Mouse (Mus musculus) liver, adult (tissue): ENCODE measurements around the gene Krt20.

Experiments
- GATA4 ChIP-seq: IDR thresholded peaks from 2 replicates; pipeline ENCODE4 v1.6.1; 2014; ENCODE audit warnings: mild to moderate bottlenecking, low read length; ENCODE audit not compliant: insufficient replicate concordance

Krt20 gene

DNA sequence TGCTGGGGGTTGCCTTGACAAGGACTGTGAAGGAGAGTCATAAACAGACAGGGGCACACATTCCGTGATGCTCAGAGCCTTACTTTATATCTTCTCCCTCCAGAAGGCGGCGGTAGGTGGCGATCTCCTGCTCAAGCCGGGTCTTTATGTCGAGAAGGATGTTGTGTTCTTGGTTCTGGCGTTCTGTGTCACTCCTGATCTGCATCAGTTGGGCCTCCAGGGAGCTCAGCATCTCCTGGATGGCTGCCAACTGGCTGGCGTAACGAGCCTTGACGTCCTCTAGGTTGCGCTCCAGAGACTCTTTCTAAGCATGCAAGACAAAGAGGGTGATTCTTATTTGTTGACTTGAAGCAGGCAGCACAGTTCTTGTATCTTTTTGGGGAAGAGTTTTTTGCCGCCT is 7.3 kb downstream of the Krt20 start:
- no peak for TF ChIP-seq GATA4

GRCm38 (mm10) chr11:99422159-99422558 is 15.8 kb downstream of the Krt20 start, which contains the start of gene Krt12:
TSS of gene Krt12 (minus strand) at chr11:99422259.
- TF ChIP-seq GATA4: no peak

DNA sequence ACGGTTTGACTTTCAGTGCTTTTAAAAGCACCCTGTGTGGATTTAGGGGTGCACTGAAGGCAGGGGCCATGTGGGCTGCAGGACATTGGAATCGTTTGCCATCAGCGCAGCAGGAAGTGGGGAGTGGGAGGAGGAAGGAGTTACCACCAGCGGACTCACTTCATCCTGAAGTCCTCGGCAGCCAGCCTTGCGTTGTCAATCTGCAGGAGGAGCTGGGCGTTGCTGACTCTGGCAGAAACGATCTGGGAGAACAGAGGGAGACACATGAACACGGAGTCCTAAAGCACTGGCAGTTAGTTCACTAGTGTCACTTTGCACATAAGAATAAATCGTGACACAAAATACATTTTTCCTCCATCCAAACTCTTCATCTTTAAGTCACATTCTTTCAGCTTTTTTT is 17.4 kb downstream of the Krt20 start:
- no peak for TF ChIP-seq GATA4

DNA sequence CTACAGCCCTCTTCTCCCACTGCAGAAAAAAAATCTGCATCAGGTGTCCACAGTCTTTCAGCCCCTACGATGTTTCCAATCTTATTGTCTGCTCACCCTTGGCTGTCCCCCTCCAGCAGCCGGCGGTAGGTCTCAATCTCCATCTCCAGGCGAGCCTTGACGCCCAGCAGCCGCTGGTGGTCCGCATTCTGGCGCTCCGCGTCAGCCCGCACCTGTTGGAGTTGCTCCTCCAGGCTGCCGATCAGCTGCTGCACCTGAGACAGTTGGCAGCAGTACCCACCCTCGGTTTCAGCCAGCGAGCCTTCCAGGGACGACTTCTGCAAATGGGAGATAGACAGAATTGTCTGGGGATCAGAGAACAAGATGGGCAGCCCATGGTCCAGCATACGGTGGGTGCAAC is 20.1 kb downstream of the Krt20 start:
- TF ChIP-seq GATA4: no peak

DNA sequence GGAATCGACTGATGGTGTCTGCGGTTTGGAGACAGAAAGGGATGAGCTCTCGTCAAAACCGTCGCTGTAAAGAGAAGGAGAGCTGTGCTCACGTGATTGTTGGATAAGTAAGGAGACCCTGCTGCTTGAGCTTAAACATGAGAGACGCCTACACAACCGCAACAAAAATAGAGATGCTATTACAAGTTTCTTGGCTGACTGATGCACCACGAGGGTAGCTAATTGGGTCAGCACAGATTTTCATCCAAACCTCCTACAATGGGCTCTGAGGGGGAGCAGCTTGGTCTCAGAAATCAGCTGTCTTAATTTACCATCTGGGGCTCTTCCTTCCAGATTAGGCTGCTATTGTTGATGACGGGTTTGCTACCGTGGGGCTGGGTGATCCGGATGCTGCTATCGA is 21.0 kb downstream of the Krt20 start:
- TF ChIP-seq GATA4: no peak

- TF ChIP-seq GATA4: no peak
Observed at GRCm38 (mm10) chr11:99414463-99415147, 23.3 kb downstream of the Krt20 start.

GRCm38 (mm10) chr11:99413247-99413646 is 24.7 kb downstream of the Krt20 start:
- no peak for TF ChIP-seq GATA4

GRCm38 (mm10) chr11:99406186-99406585 is 31.8 kb downstream of the Krt20 start:
- no peak for TF ChIP-seq GATA4

- no peak for TF ChIP-seq GATA4
Observed at GRCm38 (mm10) chr11:99399956-99400549, 37.9 kb downstream of the Krt20 start.

DNA sequence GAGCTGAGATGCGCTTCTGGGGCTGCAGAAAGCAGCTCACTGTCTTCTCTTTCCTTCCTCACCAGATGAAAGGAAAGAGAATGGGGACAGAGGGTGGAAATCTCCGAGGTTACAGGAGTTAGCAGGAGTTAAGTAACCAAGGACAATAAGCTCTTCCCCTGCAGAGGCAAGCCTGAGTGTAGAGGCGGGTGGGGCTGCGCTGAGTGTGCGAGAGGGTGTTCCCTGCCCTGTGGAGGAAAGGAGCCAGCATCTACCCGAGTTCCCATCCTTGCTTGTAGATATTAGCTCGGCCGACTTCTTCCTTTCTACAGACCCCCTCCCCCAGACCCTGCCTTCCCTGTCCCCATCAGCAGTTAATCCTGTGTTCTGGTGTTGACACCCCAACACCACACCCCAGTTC is 39.1 kb downstream of the Krt20 start:
- no peak for TF ChIP-seq GATA4

- no peak for TF ChIP-seq GATA4
Observed at GRCm38 (mm10) chr11:99398084-99398483, 39.9 kb downstream of the Krt20 start.

- TF ChIP-seq GATA4: no peak
Observed at GRCm38 (mm10) chr11:99396661-99397060, 41.3 kb downstream of the Krt20 start.

DNA sequence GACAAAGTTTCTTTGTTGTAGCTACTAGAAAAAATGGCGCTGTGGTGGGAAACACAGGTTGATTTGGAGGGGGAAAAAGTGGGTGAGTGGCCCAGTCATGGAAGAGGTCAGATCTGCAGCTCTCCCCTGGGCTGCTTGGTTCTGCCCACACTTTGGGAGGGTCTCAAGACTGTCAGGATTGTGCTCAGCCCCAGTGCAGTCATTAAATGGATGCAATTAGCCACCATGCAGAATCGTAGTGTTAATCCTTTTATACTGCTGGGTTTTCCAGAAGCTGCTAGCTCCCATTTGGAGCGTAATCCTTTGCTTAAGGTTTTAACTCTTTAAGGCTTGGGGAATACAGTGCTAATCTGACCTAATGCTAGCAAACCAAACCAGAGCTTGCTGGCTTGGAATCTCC is 41.9 kb downstream of the Krt20 start:
- no peak for TF ChIP-seq GATA4

- TF ChIP-seq GATA4: no peak
Observed at GRCm38 (mm10) chr11:99392492-99392891, 45.5 kb downstream of the Krt20 start.

DNA sequence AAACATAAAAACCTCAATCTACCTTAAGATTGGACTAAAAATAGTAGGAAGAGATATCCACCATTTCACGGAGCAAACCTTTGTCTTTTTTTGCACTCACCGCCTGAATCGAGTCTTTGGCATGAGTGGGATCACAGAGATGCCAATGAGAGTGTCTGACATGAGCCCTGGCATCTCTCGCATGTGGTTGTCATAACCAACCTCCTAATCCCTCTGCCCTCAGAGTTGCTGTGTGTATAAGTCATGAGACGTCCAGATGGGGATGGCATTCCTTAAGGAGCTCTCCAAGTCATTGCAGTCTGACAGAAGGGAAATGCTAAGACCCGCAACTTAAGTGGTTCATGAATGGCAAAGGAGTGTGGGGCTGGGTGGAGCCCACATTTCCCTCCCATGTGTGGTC is 46.6 kb downstream of the Krt20 start:
- TF ChIP-seq GATA4: no peak

DNA sequence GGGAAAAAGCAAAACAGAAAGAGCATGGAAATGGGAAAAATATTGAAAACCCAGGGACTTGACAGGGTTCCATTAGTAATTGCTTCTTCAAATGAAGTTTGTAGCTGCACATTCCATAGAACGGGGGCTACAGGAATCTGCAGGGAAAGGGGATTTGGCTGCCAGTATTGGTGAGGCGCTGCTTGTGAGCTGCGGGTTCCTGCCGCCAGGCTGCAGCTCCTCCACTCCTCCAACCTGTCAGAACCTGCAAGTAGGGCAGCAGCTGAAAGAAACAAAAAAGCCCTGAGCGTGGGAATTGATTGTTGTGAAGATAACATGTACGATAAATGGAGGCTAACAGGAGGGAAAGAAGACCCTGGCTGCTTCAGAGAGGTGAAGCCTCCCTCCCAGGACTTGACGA is 47.1 kb downstream of the Krt20 start:
- TF ChIP-seq GATA4: no peak

- TF ChIP-seq GATA4: no peak
Observed at GRCm38 (mm10) chr11:99389264-99389663, 48.7 kb downstream of the Krt20 start, which contains the start of gene Krt10. TSS of gene Krt10 (minus strand) at chr11:99389364.
